Mouse (Mus musculus) lung, postnatal 0 days (tissue): ENCODE measurements around the gene Ankrd12.

Source experiments
- CTCF ChIP-seq: IDR thresholded peaks from 2 replicates; pipeline ENCODE4 v1.5.1; 2016; ENCODE audit warnings: antibody characterized with exemption, mild to moderate bottlenecking
- EP300 ChIP-seq: IDR thresholded peaks from 2 replicates; pipeline ENCODE4 v1.6.1; 2016; ENCODE audit warnings: antibody characterized with exemption, mild to moderate bottlenecking, control low read depth

- TF ChIP-seq CTCF (peak; percentile 13; the same call in 1 of the 2 replicates), EP300 (no peak)
Observed at GRCm38 (mm10) chr17:65950183-65950582, 126.7 kb downstream of the Ankrd12 start.
